Mouse (Mus musculus): Measurements from ENCODE around the gene Bscl2.

The Bscl2 gene

DNA sequence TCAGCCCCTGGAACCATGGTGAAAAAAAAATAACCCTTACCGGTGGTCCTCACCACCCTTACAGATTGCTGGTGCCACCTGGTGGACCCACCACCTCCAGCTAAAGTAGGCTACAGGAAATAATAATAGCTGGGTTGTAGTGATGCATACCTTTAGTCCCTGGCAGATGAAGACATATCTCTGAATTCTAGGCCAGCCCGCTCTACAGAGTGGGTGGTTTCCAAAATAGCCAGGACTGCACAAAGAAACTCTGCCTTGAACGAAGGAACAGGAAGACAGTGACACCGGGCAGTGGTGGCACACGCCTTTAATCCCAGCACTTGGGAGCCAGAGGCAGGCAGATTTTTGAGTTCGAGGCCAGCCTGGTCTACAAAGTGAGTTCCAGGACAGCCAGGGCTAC is 27.0 kb downstream of the Bscl2 start:
- in situ Hi-C loops (cut with MboI, MseI) = loop anchor here (25.0 kb wide), 2 partner anchors 473 to 598 kb away; no protein-coding TSS in a partner anchor

DNA sequence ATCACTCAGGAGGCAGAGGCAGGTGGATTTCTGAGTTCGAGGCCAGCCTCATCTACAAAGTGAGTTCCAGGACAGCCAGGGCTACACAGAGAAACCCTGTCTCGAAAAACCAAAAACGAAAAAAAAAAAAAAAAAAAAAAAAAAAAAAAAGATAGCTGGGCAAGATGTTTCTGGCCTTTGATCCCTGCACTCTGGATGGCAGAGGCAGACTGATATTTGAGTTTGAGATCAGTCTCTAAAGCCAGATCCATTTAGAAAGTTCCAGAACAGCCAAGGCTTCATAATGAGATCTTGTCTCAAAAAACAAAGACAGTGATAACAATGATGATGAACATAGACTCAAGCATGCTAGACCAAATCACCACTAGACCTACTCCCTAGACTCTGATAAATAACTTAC is 33.1 kb downstream of the Bscl2 start:
- in situ Hi-C loops (cut with MboI, MseI) = loop anchor here (5.0 to 25.0 kb wide), 3 partner anchors 33 to 592 kb away; partner anchors contain the start of genes Bscl2 and Gng3

DNA sequence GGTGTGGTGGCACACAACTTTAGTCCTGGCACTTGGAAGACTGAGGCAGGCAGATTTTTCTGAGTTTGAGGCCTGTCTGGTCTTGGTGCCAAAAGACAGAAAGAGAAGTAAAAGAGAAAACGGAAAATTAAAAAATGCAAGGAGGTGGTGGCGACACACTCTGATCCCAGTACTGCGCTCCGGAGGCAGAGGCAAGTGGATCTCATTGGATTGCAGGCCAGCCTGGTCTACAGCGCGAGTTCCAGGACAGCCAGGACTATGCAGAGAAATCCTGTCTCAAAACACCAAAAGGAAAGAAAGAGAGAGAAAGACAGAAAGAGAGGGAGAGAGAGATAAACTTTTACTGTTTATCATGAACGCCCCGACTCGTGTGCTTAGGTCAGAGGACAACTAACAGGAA is 33.6 kb downstream of the Bscl2 start:
- in situ Hi-C loops (cut with MboI, MseI) = loop anchor here (5.0 to 25.0 kb wide), 3 partner anchors 34 to 591 kb away; partner anchors contain the start of genes Bscl2 and Gng3

DNA sequence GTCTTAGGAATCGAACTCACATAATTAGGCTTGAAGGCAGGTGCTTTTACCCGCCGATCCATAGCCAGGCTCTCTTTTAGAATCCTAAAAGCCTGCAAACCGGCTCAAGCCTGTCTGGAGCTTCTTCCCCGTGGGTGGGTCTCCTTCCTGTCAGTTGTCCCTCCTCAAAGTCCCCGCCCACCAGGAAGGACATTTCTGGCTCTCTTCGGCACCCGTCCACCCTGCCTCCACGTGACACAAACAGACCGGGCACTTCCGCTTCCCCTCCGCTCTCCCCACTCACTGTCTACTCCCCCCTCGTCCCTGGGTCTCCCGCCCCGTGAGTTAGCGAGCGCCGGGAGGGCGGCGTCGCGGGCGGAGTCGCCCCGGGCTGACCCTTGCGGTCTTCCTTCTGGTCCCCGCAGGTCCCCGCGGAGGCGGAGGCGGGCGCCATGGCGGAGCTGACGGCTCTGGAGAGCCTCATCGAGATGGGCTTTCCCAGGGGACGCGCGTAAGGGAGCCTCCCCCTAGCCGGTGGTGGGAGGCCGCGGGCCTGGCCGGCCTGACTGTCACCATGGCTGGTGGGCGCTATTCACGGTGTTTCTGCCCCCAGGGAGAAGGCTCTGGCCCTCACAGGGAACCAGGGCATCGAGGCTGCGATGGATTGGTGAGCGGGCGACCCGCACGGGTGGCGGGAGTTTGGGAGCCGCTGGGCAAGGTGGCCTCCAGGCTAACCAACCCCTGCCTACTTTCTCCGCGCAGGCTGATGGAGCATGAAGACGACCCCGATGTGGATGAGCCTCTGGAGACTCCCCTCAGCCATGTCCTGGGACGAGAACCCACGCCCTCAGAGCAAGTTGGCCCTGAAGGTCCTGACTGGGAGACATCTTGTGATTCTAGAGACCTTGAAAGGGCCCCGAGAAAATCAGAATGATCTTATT is 34.3 kb downstream of the Bscl2 start, which contains the start of gene Ubxn1:
Ubxn1 (plus strand) TSS at position 230 of the 920 bp plus-strand sequence.
- in situ Hi-C loops (cut with MboI, MseI) = loop anchor here (5.0 to 25.0 kb wide), 3 partner anchors 34 to 591 kb away; partner anchors contain the start of genes Bscl2 and Gng3

DNA sequence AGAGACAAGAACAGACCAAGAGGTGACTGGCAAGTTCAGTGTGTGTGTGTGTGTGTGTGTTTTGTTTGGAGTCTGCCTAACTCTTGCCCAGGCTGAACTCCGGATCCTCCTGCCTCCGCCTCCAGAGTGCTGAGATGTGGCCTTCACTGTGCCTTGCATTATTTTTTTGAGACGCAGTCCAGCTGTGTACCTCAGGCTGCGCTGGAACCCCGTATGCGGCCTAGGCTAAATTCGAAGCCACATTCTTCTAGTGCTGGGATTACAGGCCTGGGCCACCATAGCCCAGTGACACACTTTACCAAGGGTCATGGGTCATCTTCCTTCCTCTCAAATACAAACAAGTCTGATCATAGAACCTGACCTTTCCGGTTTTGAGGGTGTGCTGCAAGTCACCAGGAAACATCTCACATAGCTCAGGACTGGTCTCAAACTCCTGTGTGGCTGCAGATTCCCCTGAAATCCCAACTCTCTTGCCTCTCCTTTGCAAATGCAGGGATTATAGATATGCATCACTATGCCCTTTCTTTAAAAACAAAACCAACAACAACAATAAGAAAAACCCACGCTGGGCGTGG is 35.1 kb downstream of the Bscl2 start:
- in situ Hi-C loops (cut with MboI, MseI) = loop anchor here (5.0 to 25.0 kb wide), 3 partner anchors 35 to 590 kb away; partner anchors contain the start of genes Bscl2 and Gng3

DNA sequence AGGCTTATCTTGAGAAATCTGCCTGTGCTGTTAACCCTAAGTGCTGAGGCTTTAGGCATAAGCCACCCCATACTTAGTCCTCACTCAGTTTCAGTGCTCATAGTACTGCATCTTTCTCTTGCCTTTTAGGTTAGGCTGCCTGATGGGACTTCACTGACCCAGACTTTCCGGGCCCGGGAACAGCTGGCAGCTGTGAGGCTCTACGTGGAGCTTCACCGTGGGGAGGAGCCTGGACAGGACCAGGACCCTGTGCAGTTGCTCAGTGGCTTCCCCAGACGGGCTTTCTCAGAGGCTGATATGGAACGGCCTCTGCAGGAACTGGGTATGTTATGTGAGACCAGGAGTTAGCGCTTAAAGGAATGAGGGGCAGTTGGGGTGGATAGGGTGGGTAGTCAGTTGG is 37.8 kb downstream of the Bscl2 start:
- in situ Hi-C loops (cut with MboI, MseI) = no loop called here

DNA sequence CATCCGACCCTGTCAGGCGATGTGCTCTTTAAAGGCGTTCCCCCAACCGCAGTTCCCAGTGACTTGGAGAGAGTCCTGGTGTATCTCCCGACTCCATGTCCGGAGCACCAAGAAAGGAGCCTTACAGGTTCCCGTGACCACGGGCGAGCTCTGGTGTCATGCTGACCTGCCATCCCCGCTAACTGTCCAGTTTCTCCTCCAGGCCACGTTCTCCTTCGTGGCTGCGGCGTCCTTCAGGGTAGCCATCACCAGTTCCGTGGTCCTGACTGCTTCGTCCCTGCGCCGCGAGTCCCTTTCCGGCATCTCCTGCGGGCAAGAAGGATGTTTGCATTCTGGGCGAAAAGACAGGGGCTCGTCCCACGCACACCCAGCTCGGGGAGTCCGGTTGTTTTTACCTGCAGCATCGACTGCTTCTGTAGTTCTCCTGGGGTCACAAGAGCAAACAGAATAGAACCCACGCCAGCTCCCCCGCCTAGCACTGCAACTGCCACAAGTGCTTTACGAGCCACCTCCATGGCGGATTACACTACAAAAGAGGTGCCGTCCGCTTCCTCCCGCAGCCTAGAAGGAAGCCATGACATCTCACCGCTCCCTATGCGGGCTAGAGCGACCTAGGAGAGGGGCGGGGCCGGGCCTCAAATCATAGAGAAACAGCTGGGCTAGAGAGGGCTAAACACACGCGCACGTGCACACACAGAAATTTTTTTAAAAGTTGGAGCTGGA is 43.2 kb downstream of the Bscl2 start, which contains the start of gene Uqcc3:
Uqcc3 (minus strand) TSS at position 613 of the 723 bp plus-strand sequence.
- in situ Hi-C loops (cut with MboI, MseI) = no loop called here

DNA sequence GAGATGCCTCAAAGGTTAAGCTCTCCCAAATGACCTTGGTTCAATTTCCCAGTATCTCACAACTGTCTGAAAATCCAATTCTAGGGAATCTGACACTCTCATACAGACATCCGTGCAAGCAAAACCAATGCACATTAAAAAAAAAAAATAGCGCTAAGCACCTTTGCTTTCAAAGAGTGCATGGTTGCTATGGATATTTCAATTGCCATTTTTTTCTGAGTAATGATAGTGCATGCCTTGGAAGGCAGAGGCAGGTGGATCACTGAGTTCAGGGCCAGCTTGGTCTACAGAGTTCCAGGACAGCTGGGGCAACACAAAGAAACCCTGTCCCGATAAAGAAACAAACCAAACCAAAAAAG is 43.7 kb downstream of the Bscl2 start:
- in situ Hi-C loops (cut with MboI, MseI) = no loop called here

DNA sequence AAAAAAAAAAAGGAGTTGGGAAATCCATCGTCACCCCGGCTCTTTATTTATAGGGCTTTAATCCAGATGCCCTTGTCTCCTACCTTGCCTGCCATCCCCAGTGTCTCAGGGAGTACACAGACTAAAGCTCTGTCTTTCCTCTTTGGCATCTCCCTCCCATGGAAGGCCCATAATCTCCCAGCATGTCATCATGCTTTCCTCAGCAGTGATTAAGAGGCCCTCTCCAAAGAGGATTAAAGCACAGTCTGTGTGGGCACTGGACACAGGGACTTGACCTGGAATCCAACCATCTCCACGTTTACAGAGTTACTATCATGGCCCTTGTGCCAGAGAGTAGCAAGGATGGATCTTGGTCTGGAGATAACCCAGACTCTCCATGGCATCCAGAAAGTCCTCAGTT is 46.3 kb downstream of the Bscl2 start, which contains the start of the genes Lbhd1 and Gm49403:
Lbhd1 (plus strand) TSS at position 117 of the 400 bp plus-strand sequence.
Gm49403 (plus strand) TSS at position 315 of the 400 bp plus-strand sequence.
- in situ Hi-C loops (cut with MboI, MseI) = no loop called here

DNA sequence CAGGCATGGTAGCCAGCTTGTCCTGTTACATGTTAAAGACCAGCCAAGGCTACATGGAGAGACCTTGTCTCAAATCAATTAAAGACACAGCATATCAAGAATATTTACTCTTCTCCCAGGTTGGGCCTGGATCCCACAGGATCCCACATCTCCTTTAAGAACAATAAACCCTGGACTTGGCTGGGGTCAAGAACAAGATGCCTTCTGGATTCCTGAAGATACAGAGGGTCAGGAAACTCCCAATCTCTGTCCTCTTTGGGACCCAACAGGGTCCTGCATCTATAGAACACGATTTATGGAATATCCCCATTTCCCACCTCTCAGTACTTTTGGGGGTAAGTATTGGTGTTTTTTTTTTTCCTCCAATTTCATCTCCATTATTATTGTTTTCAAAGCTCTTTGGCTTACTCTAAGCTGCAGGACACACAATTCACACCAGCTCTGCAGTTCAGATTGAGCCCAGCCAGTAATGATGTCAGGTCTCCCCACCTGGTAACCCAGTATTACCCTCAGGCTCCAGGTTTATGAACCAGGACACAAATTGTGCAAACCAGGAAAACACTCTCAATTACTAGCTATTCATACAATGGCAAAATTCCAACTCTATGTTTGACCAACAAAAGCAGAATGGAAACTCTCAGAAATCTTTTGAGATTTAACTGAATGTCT is 49.8 kb downstream of the Bscl2 start:
- in situ Hi-C loops (cut with MboI, MseI) = no loop called here

DNA sequence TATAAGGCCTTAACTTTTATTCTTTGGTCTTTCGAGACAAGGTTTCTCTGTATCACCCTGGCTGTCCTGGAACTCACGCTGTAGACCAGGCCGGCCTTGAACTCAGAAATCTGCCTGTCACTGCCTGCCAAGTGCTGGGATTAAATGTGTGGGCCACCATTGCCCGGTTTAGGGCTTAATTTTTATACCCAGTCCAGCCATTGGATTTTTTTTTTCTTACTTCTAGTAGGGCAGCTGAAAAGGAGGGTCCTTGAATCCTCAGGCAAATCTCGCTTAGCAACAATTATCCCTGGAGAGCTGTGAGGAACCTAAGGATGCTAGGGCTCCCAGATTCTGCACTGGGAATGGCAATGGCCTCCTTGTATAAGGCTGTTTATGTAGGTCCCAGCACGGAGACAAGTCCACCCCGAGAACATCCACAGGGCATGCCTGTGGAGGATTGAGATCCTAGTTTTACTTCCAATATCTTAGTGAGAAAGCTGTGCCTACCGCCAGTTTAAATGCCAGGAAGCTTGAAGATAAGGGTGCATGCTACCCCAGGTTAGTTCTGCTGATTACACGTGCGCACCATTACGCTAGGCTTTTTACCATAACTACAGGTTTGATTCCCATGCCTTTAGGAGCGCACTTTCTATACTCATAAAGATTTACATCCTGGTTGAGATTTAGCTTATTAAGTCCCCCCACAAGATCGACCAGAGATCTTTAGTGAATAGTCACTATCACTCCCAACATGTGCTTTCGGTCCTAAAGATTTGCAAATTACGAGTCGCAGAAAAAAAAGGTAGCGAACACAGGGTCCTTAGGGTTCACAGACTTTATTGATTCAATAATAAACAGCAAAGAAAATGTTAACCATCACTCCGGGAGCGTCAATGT is 50.6 kb downstream of the Bscl2 start:
- in situ Hi-C loops (cut with MboI, MseI) = no loop called here

DNA sequence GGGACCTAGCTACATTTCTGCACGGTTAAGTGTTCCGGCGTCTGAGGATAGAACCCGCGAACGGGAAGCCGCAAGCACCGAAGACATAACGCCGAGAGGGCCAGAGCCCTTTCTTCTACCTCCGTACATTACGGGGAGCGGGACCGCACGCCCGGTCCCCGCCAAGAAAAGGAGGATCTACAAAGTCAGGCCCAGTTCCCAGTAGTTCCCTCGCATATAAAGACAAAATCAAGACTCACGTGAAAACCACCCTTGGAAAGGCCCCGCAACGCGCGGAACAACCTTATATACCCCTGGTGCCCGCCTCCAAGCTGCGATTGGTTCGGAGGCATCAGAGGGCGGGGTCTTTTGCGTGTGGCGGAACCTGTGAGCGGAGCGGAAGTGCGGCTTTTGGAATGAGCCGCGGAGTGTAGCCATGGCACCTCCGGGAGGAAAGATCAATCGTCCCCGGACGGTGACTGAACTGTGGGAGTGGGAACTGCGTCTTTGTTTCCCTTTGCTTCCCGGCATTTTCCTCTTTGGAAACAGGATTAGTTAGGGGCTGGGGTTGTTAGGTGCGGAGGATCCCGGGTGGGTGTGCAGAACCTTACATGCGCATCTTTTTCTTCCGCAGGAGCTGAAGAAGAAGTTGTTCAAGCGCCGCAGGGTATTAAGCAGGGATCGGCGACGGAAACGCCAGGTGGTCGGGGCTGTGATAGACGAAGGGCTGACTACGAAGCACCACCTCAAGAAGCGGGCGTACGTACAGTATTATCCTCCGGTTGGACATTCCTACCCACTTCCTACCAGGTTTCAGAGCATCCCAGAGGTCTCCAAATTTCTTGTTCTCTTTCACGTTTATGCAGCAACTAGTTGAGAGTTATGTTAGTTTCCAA is 51.5 kb downstream of the Bscl2 start, which contains the start of the genes 1810009A15Rik and Gm49416:
1810009A15Rik (plus strand) TSS at position 343 of the 875 bp plus-strand sequence.
Gm49416 (plus strand) TSS at position 416 of the 875 bp plus-strand sequence.
- in situ Hi-C loops (cut with MboI, MseI) = no loop called here

DNA sequence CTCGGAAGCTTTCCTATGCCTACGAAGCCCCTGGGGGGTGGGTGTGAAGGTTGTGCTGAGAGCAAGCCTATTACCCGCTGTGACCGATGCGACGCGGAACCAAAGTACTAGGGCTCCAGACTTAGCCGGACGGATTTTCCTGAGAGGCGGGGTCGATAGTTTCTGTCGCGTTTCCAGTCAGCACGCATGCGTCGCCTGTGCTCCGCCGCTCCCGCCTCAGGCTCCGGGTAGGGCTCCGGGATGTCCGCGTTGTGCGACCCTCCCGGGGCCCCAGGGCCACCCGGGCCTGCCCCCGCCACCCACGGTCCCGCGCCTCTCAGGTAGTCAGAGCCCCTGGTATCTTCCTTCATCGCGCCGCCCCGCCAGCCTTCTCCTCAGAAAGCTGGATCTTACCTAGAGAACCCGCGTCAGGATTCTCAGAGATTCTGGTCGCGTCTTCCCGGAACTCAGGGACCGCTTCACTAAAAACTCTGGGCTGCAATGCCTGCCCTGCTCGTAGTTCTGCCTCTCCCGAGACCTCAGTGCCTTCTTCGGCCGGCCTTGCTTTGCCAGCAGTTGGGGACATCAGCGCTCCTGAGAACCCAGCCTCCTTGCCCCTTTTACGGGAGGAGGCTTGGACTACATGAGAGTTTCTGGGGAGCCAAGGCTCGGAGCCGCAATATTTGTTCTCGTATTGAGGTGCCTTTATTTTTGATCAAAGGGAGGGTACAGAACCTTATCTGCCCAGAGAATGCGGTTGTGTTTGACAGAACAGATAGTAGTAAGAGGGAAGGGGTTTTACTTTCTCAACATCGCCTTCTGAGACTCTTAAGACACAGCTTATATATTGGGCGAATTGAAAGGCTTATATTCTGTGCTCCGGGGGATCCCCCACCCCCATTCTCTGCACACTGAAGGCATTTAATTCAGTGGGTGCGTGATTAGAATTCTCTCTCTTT is 55.8 kb downstream of the Bscl2 start, which contains the start of gene Ints5:
Ints5 (plus strand) TSS at position 177 of the 938 bp plus-strand sequence.
- in situ Hi-C loops (cut with MboI, MseI) = loop anchor here (5.0 kb wide), 1 partner anchor 54 kb away; no protein-coding TSS in a partner anchor

DNA sequence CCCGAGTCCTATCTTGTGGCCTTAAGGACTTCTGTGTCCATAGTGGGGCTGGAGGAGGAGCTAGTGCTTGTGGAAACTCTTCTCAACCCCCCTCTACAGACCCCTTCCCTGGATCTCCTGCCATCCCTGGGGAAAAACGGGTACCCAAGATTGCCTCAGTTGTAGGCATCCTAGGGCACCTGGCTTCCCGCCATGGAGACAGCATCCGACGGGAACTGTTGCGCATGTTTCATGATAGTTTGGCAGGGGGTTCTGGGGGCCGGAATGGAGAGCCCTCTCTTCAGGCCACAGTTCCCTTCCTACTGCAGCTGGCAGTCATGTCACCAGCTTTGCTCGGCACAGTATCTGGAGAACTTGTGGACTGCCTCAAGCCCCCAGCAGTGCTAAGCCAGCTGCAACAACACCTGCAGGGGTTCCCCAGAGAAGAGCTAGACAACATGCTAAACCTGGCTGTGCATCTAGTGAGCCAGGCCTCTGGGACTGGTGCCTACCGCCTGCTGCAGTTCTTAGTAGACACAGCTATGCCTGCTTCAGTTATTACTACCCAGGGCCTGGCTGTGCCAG is 58.2 kb downstream of the Bscl2 start:
- in situ Hi-C loops (cut with MboI, MseI) = loop anchor here (5.0 kb wide), 2 partner anchors 78 to 168 kb away; partner anchors contain the start of gene Ttc9c

DNA sequence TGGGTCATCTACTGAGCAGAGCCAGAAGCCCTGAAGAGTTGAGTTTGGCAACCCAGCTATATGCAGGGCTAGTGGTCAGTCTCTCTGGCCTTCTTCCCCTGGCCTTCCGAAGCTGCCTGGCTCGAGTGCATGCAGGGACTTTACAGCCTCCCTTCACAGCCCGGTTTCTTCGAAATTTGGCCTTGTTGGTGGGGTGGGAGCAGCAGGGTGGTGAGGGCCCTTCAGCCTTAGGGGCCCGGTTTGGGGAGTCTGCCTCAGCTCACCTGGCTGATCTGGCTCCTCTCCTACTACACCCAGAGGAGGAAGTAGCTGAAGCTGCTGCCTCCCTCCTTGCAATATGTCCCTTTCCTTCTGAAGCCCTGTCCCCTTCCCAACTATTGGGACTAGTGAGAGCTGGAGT is 59.0 kb downstream of the Bscl2 start:
- in situ Hi-C loops (cut with MboI, MseI) = loop anchor here (5.0 kb wide), 2 partner anchors 79 to 169 kb away; partner anchors contain the start of gene Ttc9c

DNA sequence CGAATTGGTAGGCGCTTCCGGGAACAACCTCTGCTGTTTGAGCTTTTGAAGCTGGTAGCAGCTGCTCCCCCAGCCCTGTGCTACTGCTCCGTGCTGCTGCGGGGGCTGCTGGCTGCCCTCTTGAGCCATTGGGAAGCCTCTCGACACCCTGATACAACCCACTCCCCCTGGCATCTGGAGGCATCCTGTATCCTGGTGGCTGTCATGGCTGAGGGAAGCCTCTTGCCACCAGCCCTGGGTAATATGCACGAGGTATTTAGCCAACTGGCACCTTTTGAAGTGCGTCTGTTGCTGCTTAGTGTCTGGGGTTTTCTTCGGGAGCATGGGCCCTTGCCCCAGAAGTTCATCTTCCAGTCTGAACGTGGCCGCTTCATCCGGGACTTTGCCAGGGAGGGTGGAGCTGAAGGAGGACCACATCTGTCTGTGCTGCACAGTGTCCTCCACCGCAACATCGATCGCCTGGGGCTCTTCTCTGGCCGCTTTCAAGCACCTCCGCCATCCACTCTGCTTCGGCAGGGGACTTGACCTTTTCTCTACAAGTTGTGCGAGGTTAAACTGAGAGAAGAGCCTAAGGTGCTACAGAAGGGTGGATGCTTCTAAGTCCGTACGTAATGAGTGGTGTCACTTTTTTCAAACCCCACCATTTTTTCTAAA is 60.1 kb downstream of the Bscl2 start:
- in situ Hi-C loops (cut with MboI, MseI) = loop anchor here (5.0 kb wide), 2 partner anchors 80 to 170 kb away; partner anchors contain the start of gene Ttc9c

All from T-helper 1 cell (primary cell).